Mouse (Mus musculus) bone marrow macrophage, adult 2 months (primary cell): Measurements from ENCODE around the gene Lcn12.

Experiments
- CTCF ChIP-seq: IDR thresholded peaks from 2 replicates; pipeline ENCODE4 v1.5.1; 2012; ENCODE audit warnings: low read depth, mild to moderate bottlenecking, low read length, moderate library complexity
- POLR2A ChIP-seq: IDR thresholded peaks from 2 replicates; pipeline ENCODE4 v1.6.1; 2012; ENCODE audit warnings: mild to moderate bottlenecking, low read depth, low read length, borderline replicate concordance

DNA sequence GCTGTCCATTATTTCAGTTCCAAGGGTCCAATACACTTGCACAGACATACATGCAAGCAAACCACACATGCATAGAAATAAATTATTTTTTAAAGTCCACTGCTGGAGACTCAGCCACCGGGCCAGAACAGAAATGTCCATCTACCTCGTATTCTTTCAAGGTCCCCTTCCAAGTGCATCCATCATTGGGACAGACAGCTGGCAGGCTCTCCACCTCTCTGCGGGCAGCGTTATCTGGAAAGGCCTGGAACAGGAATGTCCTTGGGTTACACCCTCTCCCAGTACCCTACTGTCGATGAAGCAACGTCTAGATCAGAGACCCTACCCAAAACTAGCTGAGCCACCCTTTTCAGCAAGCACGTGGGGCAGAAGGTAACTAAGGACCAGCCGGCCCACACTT is 42.8 kb upstream of the Lcn12 start:
- TF ChIP-seq POLR2A (no peak), CTCF (no peak)
